In genomic region chr13:100724051-100724754, GRCm38 (mm10) we compare ENCODE assay signal across 14 mouse cellular contexts. TPM values are rescaled to one million over a fixed set of nuclear protein-coding genes. Genes with fewer than 3 reads are reported as not detected.
DNase-seq lines count a peak whose midpoint lies in the region; TF ChIP-seq lines count a peak whose summit lies in the region.
"Had no signal": no experiment of that assay in that cellular context is flagged by ENCODE, and none has a peak within 500 bp of the region (broad histone marks: within the 10 kb centered on the region; RNA-seq: fewer than 3 reads in every experiment).

No protein-coding gene starts in this region.

- H3K27me3 ChIP-seq in embryonic facial prominence, embryonic 10.5 days (replicated peaks; ENCODE audit: low read depth, poor library complexity, severe bottlenecking), result no peaks in the 10 kb centered on the region

- H3K4me3 ChIP-seq in gastrocnemius, adult 2 months, result no peak overlapping the region
- H3K4me3 ChIP-seq in ES-E14 (ENCODE audit: insufficient read depth in 1 of 2, low read depth in 1 of 2, low read length in 2 of 2, poor library complexity in 1 of 2, severe bottlenecking in 1 of 2), result peak overlapping the region; percentile 29 to 56; a peak in 3 of 4 replicates
- H3K4me3 ChIP-seq in embryonic facial prominence, embryonic 10.5 days, result no peak overlapping the region

- 89% methylated on average over 7 of the region's 7 CpGs for WGBS in embryonic facial prominence, embryonic 10.5 days

- no peak for TF ChIP-seq CTCF in gastrocnemius, adult 2 months (IDR thresholded peaks at IDR 0.05)

- in situ Hi-C loops in ES-E14 (cut with MboI; ENCODE audit: low sequenced_read_pairs in 2 of 2, unreplicated experiment in 2 of 2), result no loop called here

- peaks cover 2 to 16% of the 10 kb centered on the region in 2 experiments for H3K4me1 ChIP-seq in ES-E14 (ENCODE audit: control insufficient read depth in 2 of 2, insufficient read depth in 2 of 2, low read length in 2 of 2, poor library complexity in 1 of 2)
- H3K4me1 ChIP-seq in embryonic facial prominence, embryonic 10.5 days, result peaks cover 5% of the 10 kb centered on the region

- H3K36me3 ChIP-seq in ES-E14 (ENCODE audit: control insufficient read depth, insufficient read depth, low read length, poor library complexity, severe bottlenecking), result peaks cover 8% of the 10 kb centered on the region
- peaks cover 100% of the 10 kb centered on the region for H3K36me3 ChIP-seq in embryonic facial prominence, embryonic 10.5 days (replicated peaks)

- peak overlapping the region; percentile 54; the same call in 1 of the 2 replicates for H3K9ac ChIP-seq in ES-E14 (ENCODE audit: insufficient read depth, low read depth, low read length, poor library complexity, severe bottlenecking)

- DNase-seq in gastrocnemius, postnatal 25 days, result peak; percentile 13
- DNase-seq in gastrocnemius, adult 2 months, result no peak
- peak; percentile 34 for DNase-seq in kidney, postnatal 14 days
- no peak for DNase-seq in kidney, adult 18-20 months
- DNase-seq in ES-E14 (ENCODE audit: low read depth, low spot score), result no peak
- peak; percentile 18 to 46 for DNase-seq in kidney, postnatal 4 days
- DNase-seq in frontal cortex, postnatal 25 days (ENCODE audit: low spot score in 2 of 2), result no peak
- DNase-seq in embryonic facial prominence, embryonic 10.5 days (ENCODE audit: low spot score), result no peak
- DNase-seq: cerebellum, postnatal 25 days; gastrocnemius, postnatal 10 days; heart, postnatal 36 days; layer of hippocampus, adult 9-11 months; lung, adult 18-20 months; spleen, adult 18-20 months had no signal

- H3K9me3 ChIP-seq in ES-E14 (ENCODE audit: control insufficient read depth, insufficient read depth, low read depth, low read length), result no peaks in the 10 kb centered on the region
- H3K9me3 ChIP-seq in embryonic facial prominence, embryonic 10.5 days, result no peaks in the 10 kb centered on the region

- H3K27ac ChIP-seq in gastrocnemius, adult 2 months, result no peak overlapping the region
- H3K27ac ChIP-seq in ES-E14 (ENCODE audit: insufficient read depth, low read depth, low read length, poor library complexity, severe bottlenecking), result peak overlapping the region; percentile 71; the same call in 1 of the 2 replicates
- no peak overlapping the region for H3K27ac ChIP-seq in embryonic facial prominence, embryonic 10.5 days (replicated peaks)

- intact Hi-C loops in gastrocnemius, adult 2 months (cut with DNase I), result no loop called here

TF ChIP-seq in ES-E14, 5 proteins besides CTCF, POLR2A, EP300 and RAD21:
- no peak for TF ChIP-seq MAFK (IDR thresholded peaks at IDR 0.05; ENCODE audit: insufficient read depth, low read depth, low read length)
- TF ChIP-seq ZC3H11A (IDR thresholded peaks at IDR 0.05; ENCODE audit: borderline replicate concordance, low read depth, low read length), result no peak
- no peak for TF ChIP-seq HCFC1 (IDR thresholded peaks at IDR 0.05; ENCODE audit: borderline replicate concordance, insufficient read depth, low read length)
- no peak for TF ChIP-seq ZNF384 (IDR thresholded peaks at IDR 0.05; ENCODE audit: low read depth, low read length)
- no peak for TF ChIP-seq CHD2 (IDR thresholded peaks at IDR 0.05; ENCODE audit: low read depth, low read length)

RNA-seq across cellular contexts. Expression of gene Cdk7, which starts 6.5 kb away (rescaled TPM):
- total RNA-seq in gastrocnemius, postnatal 25 days (2021), result 10 to 100 TPM; 11.2 to 13.5 TPM
- total RNA-seq in gastrocnemius, adult 2 months (2021), result 10 to 100 TPM; 11.5 to 13.6 TPM
- 60.0 and 83.6 TPM in 2 replicates for total RNA-seq in ES-E14 (2012; rRNA removed)
- 114 and 119 TPM in 2 replicates for polyA plus RNA-seq in embryonic facial prominence, embryonic 10.5 days (2016; fragmentation: Nextera tagmentation; extraction: Ambion mirVana)

RNA-seq across cellular contexts. Expression of gene Mrps36, which starts 20.3 kb away (rescaled TPM):
- 100 to 1,000 TPM; 145 to 155 TPM for total RNA-seq in gastrocnemius, postnatal 25 days (2021)
- total RNA-seq in gastrocnemius, adult 2 months (2021), result 100 to 1,000 TPM; 118 to 180 TPM
- 45.4 and 58.9 TPM in 2 replicates for total RNA-seq in ES-E14 (2012; rRNA removed)
- 124 and 129 TPM in 2 replicates for polyA plus RNA-seq in embryonic facial prominence, embryonic 10.5 days (2016; fragmentation: Nextera tagmentation; extraction: Ambion mirVana)

RNA-seq across cellular contexts. Expression of gene Cenph, which starts 51.5 kb away (rescaled TPM):
- not detected for total RNA-seq in gastrocnemius, postnatal 25 days (2021)
- not detected for total RNA-seq in gastrocnemius, adult 2 months (2021)
- 31.6 and 39.9 TPM in 2 replicates for total RNA-seq in ES-E14 (2012; rRNA removed)
- 65.7 and 68.2 TPM in 2 replicates for polyA plus RNA-seq in embryonic facial prominence, embryonic 10.5 days (2016; fragmentation: Nextera tagmentation; extraction: Ambion mirVana)

RNA-seq across cellular contexts. Expression of gene Ccdc125, which starts 54.7 kb away (rescaled TPM):
- total RNA-seq in gastrocnemius, postnatal 25 days (2021), result under 1 TPM; 0.18 to 0.43 TPM
- total RNA-seq in gastrocnemius, adult 2 months (2021), result under 1 TPM; 0.15 to 0.17 TPM
- total RNA-seq in ES-E14 (2012; rRNA removed), result 1.7 and 2.3 TPM in 2 replicates
- polyA plus RNA-seq in embryonic facial prominence, embryonic 10.5 days (2016; fragmentation: Nextera tagmentation; extraction: Ambion mirVana), result 3.9 and 4.6 TPM in 2 replicates

Comparison
In these comparisons a context has a peak if more than half of its experiments do, and no peak if none do; other contexts are left out.
1. DNase-seq: peak in gastrocnemius, postnatal 25 days (single experiment), kidney, postnatal 14 days (single experiment) and kidney, postnatal 4 days (2 of 2); none in gastrocnemius, adult 2 months (single experiment), kidney, adult 18-20 months (single experiment), ES-E14 (single experiment), frontal cortex, postnatal 25 days (0 of 2) and embryonic facial prominence, embryonic 10.5 days (single experiment).
2. H3K4me3 ChIP-seq: peak in ES-E14 (2 of 2); none in gastrocnemius, adult 2 months (single experiment) and embryonic facial prominence, embryonic 10.5 days (single experiment).
3. RNA of gene Cenph, which starts 51.5 kb away (total RNA-seq): 31.6 to 39.9 TPM in ES-E14; not detected in gastrocnemius, postnatal 25 days and not detected in gastrocnemius, adult 2 months; every median in the first group is over 10 times any median in the second.